Mouse (Mus musculus) B cell, adult 2 months (primary cell): ENCODE results near the gene Slc7a1.
"Not testable (repeated sequence)": the region's sequence is repeated elsewhere in the genome, so short reads cannot be mapped to it uniquely, and the experiment has no call there.

Experiments
- DNase-seq, 2 experiments: peaks; one replicate each; pipeline ENCODE4 v3.0.0; 2022

Gene Slc7a1

GRCm38 (mm10) chr5:148366455-148366854 is 33.2 kb downstream of the Slc7a1 start:
- no peak for DNase-seq

GRCm38 (mm10) chr5:148363441-148364113 is 36.1 kb downstream of the Slc7a1 start:
- no peak for DNase-seq

- no peak for DNase-seq
Measured at GRCm38 (mm10) chr5:148362296-148362695, 37.4 kb downstream of the Slc7a1 start.

- no peak for DNase-seq
Measured at GRCm38 (mm10) chr5:148361759-148362010, 38.0 kb downstream of the Slc7a1 start.

- no peak for DNase-seq
Measured at GRCm38 (mm10) chr5:148360922-148361758, 38.6 kb downstream of the Slc7a1 start.

- no peak for DNase-seq
Measured at GRCm38 (mm10) chr5:148359131-148359530, 40.6 kb downstream of the Slc7a1 start.

GRCm38 (mm10) chr5:148357168-148357567 is 42.5 kb downstream of the Slc7a1 start:
- DNase-seq: no peak

- no peak for DNase-seq
Measured at GRCm38 (mm10) chr5:148355822-148356221, 43.9 kb downstream of the Slc7a1 start.

GRCm38 (mm10) chr5:148354536-148354935 is 45.2 kb downstream of the Slc7a1 start:
- no peak for DNase-seq

GRCm38 (mm10) chr5:148353429-148353828 is 46.3 kb downstream of the Slc7a1 start:
- DNase-seq: no peak

- no peak for DNase-seq
Measured at GRCm38 (mm10) chr5:148349327-148350011, 50.2 kb downstream of the Slc7a1 start.

GRCm38 (mm10) chr5:148348153-148348552 is 51.6 kb downstream of the Slc7a1 start:
- no peak for DNase-seq

GRCm38 (mm10) chr5:148346543-148346942 is 53.2 kb downstream of the Slc7a1 start:
- peak; percentile 42 to 43 for DNase-seq

GRCm38 (mm10) chr5:148344374-148344773 is 55.3 kb downstream of the Slc7a1 start:
- no peak for DNase-seq

- DNase-seq: no peak
Measured at GRCm38 (mm10) chr5:148342061-148342741, 57.5 kb downstream of the Slc7a1 start.

GRCm38 (mm10) chr5:148339126-148339525 is 60.6 kb downstream of the Slc7a1 start:
- no peak for DNase-seq

- peak; percentile 72 to 73 for DNase-seq
Measured at GRCm38 (mm10) chr5:148332622-148332974, 67.1 kb downstream of the Slc7a1 start.

GRCm38 (mm10) chr5:148331926-148332621 is 67.6 kb downstream of the Slc7a1 start:
- no peak for DNase-seq

GRCm38 (mm10) chr5:148331229-148331776 is 68.4 kb downstream of the Slc7a1 start:
- no peak for DNase-seq

- no peak for DNase-seq
Measured at GRCm38 (mm10) chr5:148328982-148329381, 70.7 kb downstream of the Slc7a1 start.

- DNase-seq: not testable (repeated sequence)
Measured at GRCm38 (mm10) chr5:148326295-148326694, 73.4 kb downstream of the Slc7a1 start.

GRCm38 (mm10) chr5:148325317-148325885 is 74.3 kb downstream of the Slc7a1 start:
- DNase-seq: peak; percentile 63 to 68
